Mouse (Mus musculus): ENCODE data around the gene Wdr45b.
"Not testable (repeated sequence)": the region's sequence is repeated elsewhere in the genome, so short reads cannot be mapped to it uniquely, and the experiment has no call there.

The Wdr45b gene

GRCm38 (mm10) chr11:121354091-121354707, at the start of gene Wdr45b:
Gene Wdr45b, minus strand, starts transcription at chr11:121354445.
- peak; percentile 98 for DNase-seq

DNA sequence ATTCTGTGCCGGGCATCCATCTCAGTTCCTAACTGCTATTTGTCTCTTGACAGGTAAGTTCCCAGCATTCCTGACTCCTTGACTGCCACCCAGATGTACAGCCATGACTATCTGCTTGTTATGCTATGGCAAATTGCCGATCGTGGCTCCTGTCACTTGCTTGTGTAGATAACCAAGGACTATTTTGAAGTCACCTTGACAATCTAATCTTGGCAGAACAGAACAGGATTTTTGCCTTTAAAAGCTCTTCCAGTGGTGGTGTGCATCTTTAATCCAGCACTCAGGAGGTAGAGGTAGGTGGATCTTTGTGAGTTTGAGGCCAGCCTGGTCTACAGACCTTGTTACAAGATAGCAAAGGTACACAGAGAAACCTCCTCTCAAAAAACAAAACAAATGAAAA, 38.2 kb upstream of the Wdr45b start:
- DNase-seq: no peak

GRCm38 (mm10) chr11:121390793-121391192, 36.5 kb upstream of the Wdr45b start:
- no peak for DNase-seq

DNA sequence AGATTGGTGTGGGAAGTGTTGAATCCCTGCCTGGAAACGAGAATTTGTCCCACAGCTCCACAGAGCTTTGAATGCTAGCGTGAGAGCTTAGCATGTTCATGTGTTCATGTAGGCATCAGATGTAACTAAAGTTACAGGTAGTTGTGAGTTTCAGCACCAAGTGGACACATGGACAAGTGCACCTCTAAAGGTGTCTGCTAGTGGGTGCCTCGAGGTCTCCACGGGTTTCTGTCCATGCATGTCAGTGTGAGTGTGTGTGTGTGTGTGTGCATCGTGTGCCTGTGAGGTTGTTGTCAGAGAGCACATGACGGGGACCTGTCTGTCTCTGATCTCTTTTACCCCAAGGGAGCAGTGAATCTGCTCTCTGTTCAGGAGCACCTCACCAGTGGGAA, 34.3 kb upstream of the Wdr45b start:
- no peak for DNase-seq

DNA sequence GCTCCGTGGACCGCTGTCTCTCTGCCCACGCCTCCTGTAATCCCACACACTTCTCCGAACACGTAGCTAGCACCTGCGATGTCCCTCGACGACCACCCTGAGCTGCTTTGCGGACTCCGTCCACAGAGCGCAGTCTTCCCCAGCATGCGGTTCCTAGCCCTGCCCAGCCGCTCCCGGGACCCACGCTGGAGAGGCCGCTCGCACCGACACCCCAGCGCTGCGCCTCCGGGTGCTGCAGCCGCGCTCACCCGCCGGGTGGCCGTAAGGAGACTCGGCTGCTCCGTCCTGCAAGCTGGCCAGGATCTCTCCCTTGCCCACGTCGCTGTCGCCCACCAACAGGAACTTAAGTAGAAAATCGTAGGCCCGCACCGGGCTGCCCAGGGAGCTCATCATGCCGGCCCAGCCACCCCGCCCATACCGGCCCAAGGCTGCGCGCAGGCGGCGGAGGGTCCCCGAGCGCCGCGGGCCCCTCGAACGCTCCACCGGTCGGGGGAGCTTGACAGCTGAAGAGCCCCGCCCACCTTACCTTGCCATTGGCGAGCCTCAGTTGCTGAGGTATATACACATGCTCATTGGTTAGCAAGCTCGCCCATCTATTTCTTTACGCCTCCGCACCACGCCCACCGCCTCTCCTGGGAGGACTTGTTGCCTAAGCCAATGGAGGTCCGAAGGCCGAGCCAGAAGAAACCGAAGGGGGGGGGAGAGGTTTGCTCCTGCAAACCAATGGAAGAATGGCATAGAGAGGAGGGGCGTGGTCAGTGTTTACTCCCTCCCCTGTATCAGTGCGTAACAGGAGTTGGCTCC, 33.7 kb upstream of the Wdr45b start, which contains the start of gene Rab40b:
Rab40b (minus strand) TSS at position 502 of the 804 bp plus-strand sequence.
- peak; percentile 83 for DNase-seq

DNA sequence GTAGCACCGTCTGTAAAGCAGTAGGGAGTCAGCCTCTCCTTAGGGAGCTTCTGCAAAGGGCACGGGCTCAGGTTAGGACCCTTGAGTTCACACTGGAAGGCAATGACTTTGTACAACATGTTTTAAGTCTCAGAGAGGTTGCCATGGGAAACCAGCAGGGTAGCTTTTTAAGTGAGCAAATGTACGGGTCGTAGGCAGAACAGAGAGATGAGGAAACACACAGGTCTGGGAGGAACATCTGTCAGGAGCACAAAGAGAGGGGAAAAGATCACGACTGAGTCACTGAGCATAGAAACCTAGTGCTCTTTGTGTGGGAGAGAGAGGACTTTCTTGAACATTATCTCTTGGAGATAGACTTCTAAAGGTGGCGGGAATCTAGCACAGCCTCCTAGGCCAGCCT, 26.0 kb upstream of the Wdr45b start:
- no peak for DNase-seq

DNA sequence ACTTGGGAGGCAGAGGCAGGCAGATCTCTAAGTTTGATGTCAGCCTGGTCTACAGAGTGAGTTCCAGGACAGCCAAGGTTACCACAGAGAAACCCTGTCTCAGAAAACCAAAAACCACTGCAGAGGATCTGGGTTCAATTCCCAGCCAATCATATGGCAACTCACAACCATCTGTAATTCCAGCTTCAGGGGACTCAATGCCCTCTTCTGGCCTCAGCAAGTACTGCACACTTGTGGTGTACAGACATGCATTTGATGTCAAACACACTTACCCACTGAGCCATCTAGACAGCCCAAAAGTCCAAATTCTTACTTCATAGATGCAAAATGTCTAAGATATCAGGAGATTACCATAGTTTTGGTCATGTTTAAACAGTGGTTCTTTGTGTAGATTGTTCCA, 24.4 kb upstream of the Wdr45b start:
- no peak for DNase-seq

DNA sequence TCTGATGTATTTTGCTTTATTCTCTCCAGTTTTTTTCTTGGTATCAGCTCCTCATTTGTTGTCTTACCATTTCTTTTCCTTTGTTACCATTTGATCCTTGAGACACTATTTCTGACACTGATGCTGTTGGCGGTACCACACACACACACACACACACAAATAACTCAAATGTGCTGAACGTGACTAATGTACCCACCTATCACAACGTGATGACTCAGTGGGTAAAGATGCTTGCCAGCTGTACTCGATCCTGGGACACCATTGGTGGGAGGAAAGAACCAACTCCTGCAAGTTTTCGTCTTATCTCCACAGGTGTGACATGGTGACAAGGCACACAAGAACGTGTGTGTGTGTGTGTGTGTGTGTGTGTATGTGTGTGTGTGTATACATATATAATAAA, 19.1 kb upstream of the Wdr45b start:
- DNase-seq: no peak

DNA sequence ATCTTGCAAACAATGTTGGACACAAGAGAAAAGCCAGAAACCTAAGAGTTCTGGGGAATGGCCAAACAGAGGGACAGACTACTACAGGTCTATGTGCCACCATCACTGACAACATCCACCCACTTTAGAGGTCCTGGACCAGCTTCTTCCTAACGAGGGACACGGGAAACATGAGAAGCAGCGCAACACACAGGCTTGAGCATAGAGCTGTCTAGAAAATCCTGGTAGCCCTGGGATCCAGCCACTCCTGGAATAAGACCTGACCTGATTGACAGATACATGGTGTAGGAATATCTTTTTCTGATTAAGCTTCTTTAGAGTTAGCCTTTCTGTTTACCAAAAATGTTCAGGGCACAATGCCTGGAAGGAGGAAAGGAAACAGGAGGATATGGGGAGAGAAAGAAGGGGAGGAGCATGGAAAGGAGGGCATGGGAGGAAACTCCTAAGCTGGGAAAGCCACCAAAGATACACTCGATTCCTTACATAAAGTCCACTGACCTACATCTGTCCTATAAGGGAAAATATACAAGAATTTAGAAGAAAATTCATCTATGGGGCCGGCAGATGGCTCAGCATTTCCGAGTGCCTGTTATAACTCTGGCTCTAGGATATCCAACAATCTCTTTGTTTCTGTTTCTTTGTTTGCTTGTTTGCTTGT, 16.2 kb upstream of the Wdr45b start:
- DNase-seq: no peak

DNA sequence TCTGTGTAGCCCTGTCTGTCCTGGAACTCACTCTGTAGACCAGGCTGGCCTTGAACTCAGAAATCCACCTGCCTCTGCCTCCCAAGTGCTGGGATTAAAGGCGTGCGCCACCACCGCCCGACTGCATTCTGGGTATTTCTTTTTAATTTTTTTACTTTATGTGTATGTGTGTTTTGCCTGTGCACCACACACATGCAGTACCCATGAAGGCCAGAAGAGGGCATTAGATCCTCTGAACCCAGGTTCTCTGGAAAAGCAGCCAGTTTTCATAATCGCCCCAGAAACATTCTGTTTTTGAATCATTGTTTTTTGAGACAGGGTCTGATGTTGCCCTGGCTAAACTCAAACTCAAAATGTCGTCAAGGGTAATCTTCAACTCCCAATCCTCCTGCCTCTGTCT, 15.4 kb upstream of the Wdr45b start:
- DNase-seq: no peak

- no peak for DNase-seq
These were observed 14.5 kb upstream of the Wdr45b start for GRCm38 (mm10) chr11:121368731-121369130.

DNA sequence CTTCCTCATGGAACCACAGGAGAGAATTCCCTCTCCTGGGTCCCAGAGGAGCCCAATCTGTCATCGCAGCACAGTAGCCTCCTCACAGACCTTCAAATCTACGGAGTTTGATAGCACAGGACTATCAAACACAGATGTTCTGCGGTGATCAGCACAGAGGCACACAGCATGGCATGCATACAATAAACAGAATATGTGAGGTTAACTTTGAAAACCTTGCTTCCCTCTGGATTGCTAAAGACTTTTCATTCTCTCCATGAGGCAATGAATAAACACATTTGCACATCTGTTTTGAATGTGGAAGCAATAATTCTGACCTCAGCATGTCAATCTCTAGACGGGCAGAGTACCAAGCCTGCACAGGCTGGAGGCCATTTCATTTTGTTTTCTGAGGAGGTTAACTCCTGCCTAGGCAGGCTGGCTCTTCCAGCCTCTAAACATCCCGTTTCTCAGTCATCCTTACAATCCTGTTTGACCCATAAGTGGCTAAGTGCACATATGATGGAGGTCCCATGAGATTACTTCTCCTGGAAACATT, 13.0 kb upstream of the Wdr45b start:
- no peak for DNase-seq

GRCm38 (mm10) chr11:121362212-121362611, 8.0 kb upstream of the Wdr45b start:
- DNase-seq: peak; percentile 17

- DNase-seq: peak; percentile 23
These were observed 737 bp downstream of the Wdr45b start for GRCm38 (mm10) chr11:121353326-121354090.

DNA sequence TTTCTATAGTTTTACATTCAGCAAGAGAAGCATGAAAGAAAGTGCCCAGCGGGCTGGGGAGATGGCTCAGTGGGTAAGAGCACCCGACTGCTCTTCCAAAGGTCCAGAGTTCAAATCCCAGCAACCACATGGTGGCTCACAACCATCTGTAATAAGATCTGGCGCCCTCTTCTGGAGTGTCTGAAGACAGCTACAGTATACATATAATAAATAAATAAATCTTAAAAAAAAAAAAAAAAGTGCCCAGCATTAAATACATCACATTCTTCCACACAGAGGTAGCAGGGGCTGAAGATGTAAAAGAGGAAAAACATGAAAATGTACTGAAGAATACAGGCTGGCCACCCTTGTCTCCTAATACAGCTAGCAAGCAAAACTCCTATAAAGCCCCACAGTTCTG, 5.5 kb downstream of the Wdr45b start:
- DNase-seq: not testable (repeated sequence)

DNA sequence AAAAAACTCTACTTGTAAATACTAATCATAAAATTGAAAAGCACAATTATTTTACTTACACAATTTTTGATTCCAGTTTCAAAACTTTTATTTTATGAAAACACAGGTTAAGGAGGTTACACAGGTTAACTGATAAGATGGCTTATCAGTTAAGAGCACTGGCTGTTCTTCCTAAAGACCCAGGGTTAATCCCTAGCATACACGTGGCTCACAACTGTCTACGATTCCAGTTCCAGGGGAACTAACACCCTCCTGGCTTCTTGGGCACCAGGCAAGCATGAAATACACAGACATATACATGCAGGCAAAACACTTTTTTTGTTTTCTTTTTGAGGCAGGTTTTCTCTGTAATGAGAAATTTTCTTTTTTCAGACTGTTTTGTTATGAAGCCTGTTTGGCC, 6.1 kb downstream of the Wdr45b start:
- no peak for DNase-seq

DNA sequence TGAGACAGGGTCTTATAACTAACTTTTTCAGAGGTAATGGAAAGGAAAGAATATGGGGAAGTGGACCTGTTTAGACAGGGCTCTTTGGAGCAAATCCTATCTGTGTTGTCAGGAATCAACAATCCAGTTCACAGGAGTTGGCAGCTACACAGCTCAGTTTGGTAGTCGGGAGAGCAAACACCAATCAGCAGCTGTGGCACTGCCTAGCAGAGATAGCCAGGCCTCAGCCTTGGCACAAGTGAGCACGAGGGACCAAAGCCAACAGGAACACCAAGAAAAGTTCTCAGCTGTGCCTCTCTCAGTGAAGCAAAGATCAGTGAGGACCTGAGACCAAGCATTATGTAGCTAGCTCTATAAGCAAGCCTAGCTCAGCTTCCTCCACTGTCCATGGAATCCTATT, 7.2 kb downstream of the Wdr45b start:
- no peak for DNase-seq

- DNase-seq: not testable (repeated sequence)
These were observed 11.8 kb downstream of the Wdr45b start for GRCm38 (mm10) chr11:121342423-121342822.

DNA sequence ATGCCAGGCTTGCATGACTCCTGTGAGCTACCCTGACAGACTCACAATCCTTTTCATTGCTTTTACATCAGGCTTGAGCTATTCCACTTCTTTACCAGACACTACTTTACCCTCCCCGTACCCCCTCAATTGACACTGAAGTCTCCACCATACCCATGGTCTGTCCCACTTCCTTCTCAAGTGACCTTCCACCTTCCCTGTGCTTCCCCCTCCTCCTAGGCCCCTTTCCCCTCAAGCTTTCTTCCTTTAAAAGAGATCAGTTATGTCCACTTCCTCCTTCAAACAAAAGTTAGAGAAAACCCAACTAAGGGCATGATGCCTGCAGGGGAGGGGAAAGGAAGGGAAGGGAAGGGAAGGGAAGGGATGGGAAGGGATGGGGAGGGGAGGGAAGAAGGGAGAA, 14.0 kb downstream of the Wdr45b start:
- DNase-seq: no peak

- no peak for DNase-seq
These were observed 14.6 kb downstream of the Wdr45b start for GRCm38 (mm10) chr11:121339647-121340046.

- no peak for DNase-seq
These were observed 22.6 kb downstream of the Wdr45b start for GRCm38 (mm10) chr11:121331641-121332040.

DNA sequence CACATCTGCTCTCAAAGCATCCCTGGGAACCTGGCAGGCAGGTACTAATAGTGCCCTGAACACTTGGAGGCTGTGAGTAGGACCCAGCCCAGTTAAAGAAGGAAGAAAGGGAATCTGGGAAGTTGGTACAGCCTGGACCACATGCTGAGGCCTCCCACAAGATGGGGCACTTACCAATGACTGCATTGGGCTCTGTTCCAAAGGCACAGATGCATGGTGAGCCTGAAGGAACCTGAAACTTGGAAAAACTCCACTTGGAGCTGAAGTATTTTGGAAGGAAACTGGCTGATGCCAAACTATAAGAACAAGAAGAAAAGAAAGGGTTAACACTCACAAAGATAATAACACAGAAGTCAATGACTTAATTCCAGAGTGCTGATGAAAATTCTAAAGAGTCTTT, 25.6 kb downstream of the Wdr45b start:
- DNase-seq: no peak

DNA sequence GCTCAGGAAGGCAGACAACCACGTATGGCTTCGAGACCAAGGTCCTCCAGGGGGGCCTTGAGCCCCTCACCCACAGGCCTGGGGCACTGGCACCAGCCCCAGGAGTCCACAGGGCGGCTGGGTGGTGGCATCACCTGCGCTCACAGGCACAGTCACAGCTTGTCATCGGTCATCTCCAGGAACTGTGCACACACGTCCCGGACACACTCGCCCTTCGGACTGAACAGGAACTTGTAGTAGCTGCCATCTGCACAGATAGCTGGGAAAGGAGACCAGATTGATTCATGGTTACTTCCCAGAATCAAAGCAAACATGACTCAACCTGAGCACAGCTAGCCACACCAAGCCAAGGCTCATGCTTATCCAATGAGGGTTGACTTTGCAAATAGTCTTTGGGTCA, 26.0 kb downstream of the Wdr45b start:
- no peak for DNase-seq
